Mouse (Mus musculus) liver, adult (tissue): ENCODE results near the gene Rftn2.

Source experiments
- GATA4 ChIP-seq: IDR thresholded peaks from 2 replicates; pipeline ENCODE4 v1.6.1; 2014; ENCODE audit warnings: mild to moderate bottlenecking, low read length; ENCODE audit not compliant: insufficient replicate concordance

The Rftn2 gene

DNA sequence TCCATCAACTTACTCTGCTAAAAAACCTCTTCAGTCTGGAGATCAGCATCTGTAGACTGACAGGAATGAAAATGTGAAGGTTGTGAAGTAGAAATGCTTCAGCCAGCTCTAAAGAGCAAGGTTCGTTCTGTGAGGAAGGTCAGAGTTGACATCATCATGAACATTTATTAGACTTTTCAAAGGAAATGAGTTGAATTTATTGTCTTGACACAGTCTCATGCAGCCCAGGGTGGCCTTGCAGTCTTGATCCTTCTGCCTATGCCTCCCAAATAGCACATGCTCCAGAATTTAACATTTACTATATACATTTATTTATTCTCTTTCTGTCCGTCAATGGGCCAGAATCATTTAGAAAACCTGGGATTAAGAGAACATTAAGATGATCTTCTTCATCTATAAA, 103.0 kb downstream of the Rftn2 start:
- no peak for TF ChIP-seq GATA4

GRCm38 (mm10) chr1:55123046-55123445, 103.5 kb downstream of the Rftn2 start:
- TF ChIP-seq GATA4, result no peak
